Mouse (Mus musculus): Measurements from ENCODE around the gene Traf7.

- TF ChIP-seq GABPA (IDR thresholded peaks at IDR 0.05; ENCODE audit: low read depth, low read length) (no peak), POLR2AphosphoS2 (IDR thresholded peaks at IDR 0.05; ENCODE audit: low read length) (no peak), CTCF (IDR thresholded peaks at IDR 0.05 in 2 of 3, conservative IDR thresholded peaks at IDR 0.05 in 1 of 3; ENCODE audit: control insufficient read depth in 1 of 3, insufficient read depth in 1 of 3, low read depth in 2 of 3, low read length in 3 of 3, poor library complexity in 1 of 3, severe bottlenecking in 1 of 3) (no peak), EP300 (IDR thresholded peaks at IDR 0.05; ENCODE audit: low read depth in 1 of 2, low read length in 2 of 2) (no peak), POLR2A (IDR thresholded peaks at IDR 0.05; ENCODE audit: control insufficient read depth in 1 of 2, insufficient read depth in 1 of 2, low read depth in 1 of 2, low read length in 2 of 2, poor library complexity in 1 of 2) (no peak), MAX (IDR thresholded peaks at IDR 0.05; ENCODE audit: low read length) (no peak), NRF1 (IDR thresholded peaks at IDR 0.05; ENCODE audit: insufficient read depth, low read depth, low read length, poor library complexity, severe bottlenecking) (no peak), TCF12 (IDR thresholded peaks at IDR 0.05; ENCODE audit: low read depth, low read length) (no peak), RAD21 (IDR thresholded peaks at IDR 0.05; ENCODE audit: low read depth, low read length) (no peak), CHD2 (IDR thresholded peaks at IDR 0.05; ENCODE audit: low read length) (no peak)
Observed at GRCm38 (mm10) chr17:24540375-24540774, 12.6 kb upstream of the Traf7 start.
